Mouse (Mus musculus) spleen, embryonic (tissue): Measurements from ENCODE around the gene Hist2h2ab.
"Not testable (repeated sequence)": the region's sequence is repeated elsewhere in the genome, so short reads cannot be mapped to it uniquely, and the experiment has no call there.

ENCODE experiments used
- CTCF ChIA-PET: fragments of 350-600 bp; sonication (Branson Sonifier 250); formaldehyde crosslinking; loops from one replicate; lab custom pipeline; 2022; lab: Charles Lee

Hist2h2ab gene

DNA sequence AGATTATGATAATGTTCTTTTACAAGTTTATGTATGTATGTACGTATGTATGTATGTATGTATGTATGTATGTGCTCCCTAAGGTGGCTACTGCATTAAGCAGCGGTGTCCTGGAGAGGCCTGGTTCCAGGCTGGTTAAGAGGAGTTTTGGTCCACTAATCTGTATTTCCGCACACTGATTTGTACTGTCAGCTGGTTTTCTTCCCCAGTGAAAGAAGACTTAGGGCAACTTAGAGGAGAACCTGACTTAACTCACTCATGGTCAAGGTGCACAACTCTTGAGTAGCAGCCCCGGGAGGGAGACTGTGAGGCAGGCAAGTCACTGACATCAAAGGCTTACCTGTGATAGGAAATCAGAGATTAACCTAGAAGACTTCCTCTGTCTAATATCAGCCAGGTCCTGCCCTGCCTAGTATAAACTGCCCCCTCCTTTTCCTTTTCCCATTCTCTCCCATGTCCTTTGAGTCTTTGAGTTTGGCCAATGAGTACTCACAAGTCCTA, 17.2 kb downstream of the Hist2h2ab start:
- CTCF ChIA-PET: interaction anchor here (0.6 to 1.5 kb wide), 4 partner anchors 23 to 376 kb away, joined by 3 to 4 read pairs (median 4); no protein-coding TSS in a partner anchor

DNA sequence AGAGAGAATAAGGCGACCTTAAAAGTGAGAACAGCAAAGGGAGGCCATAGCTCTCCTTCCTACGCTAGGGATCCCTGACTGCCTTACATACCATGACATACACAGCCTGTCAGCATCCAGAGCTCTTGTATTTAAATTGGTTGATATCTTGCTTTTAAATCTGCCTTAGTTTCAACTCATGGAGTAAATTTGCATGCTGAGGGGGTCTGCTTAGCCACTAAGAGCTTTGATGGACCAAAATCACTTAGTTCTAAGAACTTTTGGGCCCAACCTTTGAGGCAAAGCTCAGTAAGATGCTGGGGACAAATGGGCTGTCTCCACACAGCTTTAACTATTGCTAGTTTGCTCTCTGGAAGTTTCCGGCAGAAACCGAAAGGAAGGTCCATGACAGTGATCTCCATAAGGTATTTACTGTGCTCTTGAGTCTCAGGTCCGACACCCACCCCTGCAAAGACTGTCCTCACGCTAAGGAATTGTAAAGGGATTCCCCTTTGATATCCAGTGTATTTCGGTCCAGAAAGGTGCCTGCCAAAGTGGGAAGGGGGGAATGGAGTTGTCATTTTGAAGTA, 17.8 kb downstream of the Hist2h2ab start:
- CTCF ChIA-PET: interaction anchor here (0.6 to 1.5 kb wide), 3 partner anchors 24 to 90 kb away, joined by 3 to 4 read pairs (median 4); no protein-coding TSS in a partner anchor

DNA sequence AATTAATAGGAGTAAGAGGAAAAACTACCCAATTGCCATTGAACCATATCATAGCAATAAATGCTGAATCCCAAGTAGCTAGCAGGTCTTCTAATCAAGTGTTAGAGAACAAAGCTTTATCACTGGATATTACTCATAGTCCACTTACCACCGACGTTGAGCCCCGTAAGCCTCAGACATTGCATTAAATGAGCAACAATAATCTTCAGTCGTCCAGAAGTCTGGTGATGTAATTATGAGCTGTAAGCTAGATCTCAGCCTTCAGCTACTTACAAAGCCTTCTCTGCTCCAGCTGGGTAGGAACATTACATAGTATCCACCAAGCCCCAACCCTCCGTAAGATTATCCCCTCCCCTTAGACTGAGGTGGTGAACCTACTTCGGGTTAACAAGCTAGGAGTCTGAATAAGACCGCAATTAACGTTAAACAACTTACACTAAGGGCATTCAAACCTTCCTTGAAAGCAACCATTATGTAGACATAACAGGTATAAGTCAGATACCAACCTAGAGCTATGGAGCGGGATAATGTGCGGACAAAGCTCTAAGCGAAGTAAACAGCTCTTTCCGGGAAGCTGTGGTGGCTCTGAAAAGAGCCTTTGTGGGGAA, 18.3 kb downstream of the Hist2h2ab start:
- CTCF ChIA-PET: interaction anchor here (0.6 to 0.9 kb wide), 2 partner anchors 45 to 90 kb away, joined by 4 read pairs; no protein-coding TSS in a partner anchor

DNA sequence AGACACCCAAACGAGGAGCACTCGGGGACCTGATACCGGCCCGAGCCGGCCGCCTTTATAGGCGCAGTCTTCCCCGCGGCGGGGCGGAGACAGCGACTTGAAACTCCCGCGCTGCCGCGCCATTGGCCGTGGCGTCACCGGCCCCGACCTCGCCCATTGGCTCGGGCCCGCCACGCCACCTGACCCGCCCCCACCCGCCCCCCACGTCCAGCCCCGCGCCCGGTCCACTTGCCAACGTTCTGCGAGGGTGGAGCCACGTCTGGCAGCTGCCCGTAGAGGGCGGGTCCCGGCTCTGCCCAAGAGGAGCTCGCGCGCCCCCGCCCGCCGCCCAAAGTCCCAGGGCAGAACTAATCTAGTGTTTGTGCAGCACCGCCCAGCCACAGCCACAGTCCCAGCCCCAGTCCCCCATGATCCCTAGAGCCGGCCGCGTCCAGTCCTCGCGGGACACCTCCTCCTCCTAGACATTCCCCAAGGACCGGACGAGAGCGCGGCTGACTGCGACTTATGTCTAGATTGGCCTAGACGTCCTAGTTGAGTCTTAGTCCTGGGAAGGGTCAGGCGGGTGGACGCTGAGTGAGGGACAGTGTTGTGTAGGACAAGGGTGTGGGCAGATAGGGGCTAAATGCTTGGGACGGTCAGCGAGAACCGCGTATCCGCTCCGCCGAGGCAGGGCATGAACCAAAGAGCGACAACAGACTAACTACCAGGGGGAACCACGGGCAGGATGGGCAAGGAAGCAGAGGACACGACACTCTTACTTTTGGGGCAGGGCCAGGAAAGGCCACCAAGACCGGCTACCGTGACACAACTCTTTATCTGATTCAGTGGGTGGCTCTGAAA, 19.5 kb downstream of the Hist2h2ab start, which contains the start of gene Hist2h3c2:
Gene Hist2h3c2 (minus strand): TSS at position 174 of the 840 bp plus-strand sequence.
- CTCF ChIA-PET: not testable (repeated sequence)

DNA sequence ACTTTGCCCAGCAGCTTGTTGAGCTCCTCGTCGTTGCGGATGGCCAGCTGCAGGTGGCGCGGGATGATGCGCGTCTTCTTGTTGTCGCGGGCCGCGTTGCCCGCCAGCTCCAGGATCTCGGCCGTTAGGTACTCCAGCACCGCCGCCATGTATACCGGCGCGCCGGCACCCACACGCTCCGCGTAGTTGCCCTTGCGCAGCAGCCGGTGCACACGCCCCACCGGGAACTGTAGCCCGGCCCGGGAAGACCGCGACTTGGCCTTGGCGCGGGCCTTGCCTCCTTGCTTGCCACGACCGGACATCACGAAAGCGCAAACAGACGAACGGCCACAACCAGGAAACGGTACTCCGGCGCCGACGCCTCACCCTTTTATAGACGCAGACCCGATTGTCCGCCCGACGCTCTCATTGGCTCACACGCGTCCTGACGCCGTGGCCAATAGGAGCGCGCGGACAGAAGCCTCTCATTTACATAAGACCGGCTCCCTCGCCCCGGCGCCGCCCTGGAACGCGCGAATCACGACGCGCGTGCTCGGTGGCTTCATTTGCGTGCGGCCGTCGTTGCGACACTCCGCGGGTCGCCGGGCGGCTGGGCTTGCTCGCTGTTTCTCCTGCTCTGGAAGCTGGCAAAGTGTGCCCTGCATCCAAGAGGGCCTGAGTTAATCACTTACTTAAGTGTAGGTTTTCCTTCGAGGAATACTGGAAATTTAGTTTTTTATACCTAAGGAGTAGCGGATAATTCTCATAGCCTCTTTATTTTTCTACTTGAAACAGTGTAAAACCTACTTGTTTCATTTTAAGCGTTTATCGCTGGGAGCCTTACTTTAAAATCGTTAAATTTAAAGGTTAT, 20.5 kb downstream of the Hist2h2ab start, which contains the start of gene Hist2h2aa2:
Gene Hist2h2aa2 (minus strand): TSS at position 328 of the 850 bp plus-strand sequence.
- CTCF ChIA-PET: interaction anchor here (0.7 kb wide), 1 partner anchor 505 kb away, joined by 6 read pairs; no protein-coding TSS in a partner anchor

DNA sequence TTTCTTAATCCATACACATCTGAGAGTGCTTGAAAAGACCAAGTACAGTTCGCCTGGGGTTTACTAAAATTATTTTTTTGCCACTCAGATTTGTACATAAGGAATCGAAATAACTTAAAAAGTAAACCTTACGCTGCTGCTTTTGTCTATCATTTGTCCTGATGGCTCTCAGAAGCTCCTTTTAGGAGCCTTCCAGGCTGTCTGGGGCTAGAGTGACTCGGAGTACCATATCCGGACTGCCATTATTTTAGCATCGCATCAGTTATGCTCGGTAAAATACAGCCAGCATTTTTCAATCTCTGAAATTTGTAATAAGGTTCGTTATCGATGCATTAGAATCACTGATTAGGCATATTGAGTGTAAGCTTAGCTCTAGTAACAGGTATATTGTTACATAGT, 21.1 kb downstream of the Hist2h2ab start:
- CTCF ChIA-PET: interaction anchor here (0.6 to 0.7 kb wide), 2 partner anchors 42 to 505 kb away, joined by 4 to 6 read pairs; no protein-coding TSS in a partner anchor

DNA sequence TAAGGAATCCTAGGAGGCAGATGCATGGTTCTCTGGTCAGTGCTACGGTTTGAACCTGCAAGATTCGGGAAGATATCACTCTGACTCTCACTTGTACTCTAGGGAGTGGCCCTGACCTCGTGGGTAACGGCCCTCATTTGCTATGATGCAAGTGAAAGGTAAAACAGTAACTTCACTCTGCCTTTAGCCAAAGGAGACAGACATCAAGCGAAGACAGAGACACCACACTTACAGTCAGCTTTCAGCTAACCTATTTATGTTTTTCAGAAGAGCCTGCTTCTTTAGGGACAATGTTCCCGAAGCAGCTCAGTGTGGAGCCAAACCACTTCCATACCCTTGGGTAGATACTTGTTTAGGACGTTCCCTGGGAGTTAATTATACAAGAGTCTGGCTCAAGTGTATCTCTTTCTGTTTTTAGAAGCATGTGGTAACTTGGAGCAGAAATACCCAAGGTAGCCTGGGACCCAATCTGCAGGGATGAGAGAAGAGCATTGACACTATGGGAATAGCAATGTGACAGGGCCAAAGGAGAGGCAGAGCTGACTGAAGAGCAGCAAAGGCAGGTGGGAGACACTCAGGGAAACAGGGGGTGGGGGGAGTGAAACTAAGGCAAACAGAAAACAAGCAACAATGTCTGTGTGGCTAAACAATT, 24.4 kb downstream of the Hist2h2ab start:
- CTCF ChIA-PET: interaction anchor here (0.5 to 1.2 kb wide), 2 partner anchors 20 to 64 kb away, joined by 3 to 5 read pairs; no protein-coding TSS in a partner anchor

DNA sequence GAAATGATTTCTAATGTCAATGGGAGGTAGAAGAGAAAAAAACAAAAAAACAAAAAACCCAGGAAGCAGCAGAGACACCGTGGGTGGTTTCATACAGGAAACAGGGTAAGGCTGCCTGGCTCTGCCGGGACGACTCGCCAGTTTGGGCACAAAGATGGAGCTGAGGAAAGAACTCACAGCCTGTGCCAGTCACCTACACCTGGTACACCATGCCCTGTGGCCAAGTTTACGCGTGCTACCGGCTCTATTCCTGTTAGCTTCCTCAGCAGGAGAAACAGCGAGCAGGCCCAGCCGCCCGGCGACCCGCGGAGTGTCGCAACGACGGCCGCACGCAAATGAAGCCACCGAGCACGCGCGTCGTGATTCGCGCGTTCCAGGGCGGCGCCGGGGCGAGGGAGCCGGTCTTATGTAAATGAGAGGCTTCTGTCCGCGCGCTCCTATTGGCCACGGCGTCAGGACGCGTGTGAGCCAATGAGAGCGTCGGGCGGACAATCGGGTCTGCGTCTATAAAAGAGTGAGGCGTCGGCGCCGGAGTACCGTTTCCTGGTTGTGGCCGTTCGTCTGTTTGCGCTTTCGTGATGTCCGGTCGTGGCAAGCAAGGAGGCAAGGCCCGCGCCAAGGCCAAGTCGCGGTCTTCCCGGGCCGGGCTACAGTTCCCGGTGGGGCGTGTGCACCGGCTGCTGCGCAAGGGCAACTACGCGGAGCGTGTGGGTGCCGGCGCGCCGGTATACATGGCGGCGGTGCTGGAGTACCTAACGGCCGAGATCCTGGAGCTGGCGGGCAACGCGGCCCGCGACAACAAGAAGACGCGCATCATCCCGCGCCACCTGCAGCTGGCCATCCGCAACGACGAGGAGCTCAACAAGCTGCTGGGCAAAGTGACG, 25.6 kb downstream of the Hist2h2ab start, which contains the start of gene Hist2h2aa1:
Gene Hist2h2aa1 (plus strand): TSS at position 495 of the 884 bp plus-strand sequence.
- CTCF ChIA-PET: not testable (repeated sequence)

DNA sequence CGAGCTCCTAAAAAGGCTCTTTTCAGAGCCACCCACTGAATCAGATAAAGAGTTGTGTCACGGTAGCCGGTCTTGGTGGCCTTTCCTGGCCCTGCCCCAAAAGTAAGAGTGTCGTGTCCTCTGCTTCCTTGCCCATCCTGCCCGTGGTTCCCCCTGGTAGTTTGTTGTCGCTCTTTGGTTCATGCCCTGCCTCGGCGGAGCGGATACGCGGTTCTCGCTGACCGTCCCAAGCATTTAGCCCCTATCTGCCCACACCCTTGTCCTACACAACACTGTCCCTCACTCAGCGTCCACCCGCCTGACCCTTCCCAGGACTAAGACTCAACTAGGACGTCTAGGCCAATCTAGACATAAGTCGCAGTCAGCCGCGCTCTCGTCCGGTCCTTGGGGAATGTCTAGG, 26.4 kb downstream of the Hist2h2ab start:
- CTCF ChIA-PET: not testable (repeated sequence)

DNA sequence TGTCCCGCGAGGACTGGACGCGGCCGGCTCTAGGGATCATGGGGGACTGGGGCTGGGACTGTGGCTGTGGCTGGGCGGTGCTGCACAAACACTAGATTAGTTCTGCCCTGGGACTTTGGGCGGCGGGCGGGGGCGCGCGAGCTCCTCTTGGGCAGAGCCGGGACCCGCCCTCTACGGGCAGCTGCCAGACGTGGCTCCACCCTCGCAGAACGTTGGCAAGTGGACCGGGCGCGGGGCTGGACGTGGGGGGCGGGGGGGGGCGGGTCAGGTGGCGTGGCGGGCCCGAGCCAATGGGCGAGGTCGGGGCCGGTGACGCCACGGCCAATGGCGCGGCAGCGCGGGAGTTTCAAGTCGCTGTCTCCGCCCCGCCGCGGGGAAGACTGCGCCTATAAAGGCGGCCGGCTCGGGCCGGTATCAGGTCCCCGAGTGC, 26.8 kb downstream of the Hist2h2ab start, which contains the start of gene Hist2h3c1:
Gene Hist2h3c1 (plus strand): TSS at position 259 of the 430 bp plus-strand sequence.
- CTCF ChIA-PET: not testable (repeated sequence)

DNA sequence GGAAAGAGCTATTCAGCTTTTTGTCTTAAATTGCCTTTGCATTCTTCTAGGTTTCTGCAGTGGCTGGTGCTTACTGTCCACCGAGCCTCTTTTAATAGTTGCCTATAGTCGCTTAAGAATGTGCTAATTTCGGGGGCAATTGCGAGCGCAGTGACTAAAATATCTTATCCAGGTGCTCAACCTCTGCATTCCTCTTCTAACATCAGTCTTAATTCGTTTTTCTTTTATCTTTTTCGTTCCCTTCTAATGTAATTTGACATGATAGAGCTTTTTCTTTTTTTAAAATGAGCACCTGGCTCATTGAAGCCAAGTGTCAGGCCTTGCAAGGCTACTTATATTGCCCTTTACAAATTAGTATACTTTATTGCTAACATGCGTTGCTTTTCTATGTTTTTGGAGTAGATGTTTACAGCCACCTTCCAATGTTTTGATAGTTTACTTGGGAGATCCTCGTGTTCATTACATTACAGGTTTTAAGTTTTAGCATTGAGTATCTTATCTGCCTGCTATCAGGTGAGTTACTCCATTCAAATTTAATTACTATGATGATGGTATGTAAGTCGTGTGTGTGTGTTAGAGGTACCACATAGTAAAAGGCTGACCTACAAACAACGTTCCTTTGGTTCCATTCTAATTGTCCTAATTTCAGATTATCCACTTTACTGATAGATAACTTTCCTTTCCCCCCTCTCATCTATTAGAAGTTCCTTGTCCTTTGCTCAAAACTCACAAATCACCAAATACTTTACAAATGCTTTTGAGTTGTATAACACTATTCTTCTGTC, 27.9 kb downstream of the Hist2h2ab start:
- CTCF ChIA-PET: interaction anchor here (0.6 kb wide), 1 partner anchor 93 kb away, joined by 5 read pairs; no protein-coding TSS in a partner anchor

DNA sequence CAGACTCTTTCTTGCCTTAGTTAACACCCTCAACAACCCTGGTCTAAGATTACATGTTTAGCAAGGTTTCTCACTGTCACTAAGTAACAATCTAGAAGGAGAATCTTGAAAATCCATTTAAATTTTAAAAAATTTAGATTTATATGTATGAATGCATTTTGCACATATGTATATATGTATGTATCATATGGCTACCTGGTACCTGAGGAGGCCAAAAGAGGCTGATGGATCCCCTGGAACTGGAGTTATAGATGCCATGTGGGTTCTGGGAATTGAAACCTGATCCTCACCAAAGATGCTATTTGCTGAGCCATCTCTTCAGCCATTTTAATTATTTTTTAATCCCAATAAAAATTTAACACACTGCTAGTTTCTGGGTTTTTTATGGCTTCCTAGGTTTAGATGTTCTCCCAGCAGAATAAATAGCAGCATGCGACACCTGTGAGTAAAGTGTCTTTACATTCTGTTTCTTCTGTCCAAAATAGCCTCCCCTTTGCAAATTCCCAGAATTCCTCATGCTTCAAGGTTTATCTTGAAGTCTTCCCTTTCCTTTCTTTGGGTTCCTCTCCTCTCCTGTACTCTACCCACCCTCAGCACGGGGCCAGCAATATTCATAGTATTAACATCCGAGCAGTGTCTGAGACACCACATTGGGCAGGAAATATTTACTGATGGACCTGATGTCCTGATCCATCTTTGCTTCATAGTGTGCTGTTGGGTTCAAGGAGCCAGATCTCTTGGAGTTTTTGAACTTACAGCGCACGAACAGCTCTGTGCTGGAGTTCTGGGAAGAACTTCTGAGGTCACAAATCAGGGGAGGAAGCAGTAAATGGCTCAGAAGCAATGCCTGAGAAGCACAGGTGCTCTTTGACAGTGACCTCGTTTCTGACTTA, 28.7 kb downstream of the Hist2h2ab start:
- CTCF ChIA-PET: no interaction called here

DNA sequence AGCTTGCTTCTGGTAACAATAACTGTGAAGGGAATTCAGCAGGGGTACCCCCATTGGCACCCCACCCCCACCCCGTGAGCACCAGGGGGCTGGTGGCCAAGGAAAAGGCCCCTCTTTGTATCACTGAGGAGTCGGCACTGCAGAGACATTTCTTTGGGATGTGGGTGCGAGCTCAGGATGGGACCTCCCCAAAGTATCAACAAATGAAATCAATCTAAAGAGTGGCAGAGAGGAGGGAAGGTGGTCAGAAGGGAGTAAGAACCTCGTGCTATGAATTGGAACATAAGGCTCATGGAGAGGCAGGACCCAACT, 29.3 kb downstream of the Hist2h2ab start:
- CTCF ChIA-PET: no interaction called here

DNA sequence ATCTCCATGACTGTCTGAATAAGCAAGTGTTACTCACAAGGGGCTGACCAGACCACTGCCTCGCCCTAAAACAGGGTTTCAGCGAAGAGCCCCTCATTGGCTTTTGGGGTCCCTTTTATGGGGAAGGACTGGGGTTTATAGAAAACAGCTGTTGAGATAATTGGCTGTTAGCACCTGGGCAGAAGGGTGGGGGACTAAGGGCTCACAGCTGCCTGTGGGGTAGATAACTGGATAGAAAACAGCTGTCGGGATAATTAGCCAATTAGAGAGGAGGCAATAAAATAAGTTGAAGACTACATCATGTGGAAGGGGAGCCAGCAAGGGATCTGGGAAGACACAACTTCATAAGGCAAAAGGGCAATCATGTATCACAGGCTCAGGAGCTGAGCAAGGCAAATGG, 31.2 kb downstream of the Hist2h2ab start:
- CTCF ChIA-PET: no interaction called here

DNA sequence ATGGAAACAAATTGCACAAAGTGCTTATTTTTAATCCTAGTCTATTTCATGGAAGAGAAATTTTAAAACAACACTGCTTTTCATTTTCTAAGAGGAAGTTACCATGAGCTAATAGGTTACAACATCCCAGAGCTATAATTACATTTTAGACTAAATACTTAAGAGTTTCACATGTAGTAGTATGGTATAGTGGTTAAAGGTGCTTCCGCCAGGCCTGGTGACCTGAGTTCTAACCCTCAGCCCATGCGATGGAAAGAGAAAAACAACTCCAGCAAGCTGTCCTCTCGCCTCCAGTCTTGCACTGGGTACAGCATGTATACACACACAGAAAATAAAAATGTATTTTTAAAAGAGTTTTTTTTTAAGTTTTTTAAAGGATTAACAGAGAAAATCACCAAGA, 32.1 kb downstream of the Hist2h2ab start:
- CTCF ChIA-PET: no interaction called here

DNA sequence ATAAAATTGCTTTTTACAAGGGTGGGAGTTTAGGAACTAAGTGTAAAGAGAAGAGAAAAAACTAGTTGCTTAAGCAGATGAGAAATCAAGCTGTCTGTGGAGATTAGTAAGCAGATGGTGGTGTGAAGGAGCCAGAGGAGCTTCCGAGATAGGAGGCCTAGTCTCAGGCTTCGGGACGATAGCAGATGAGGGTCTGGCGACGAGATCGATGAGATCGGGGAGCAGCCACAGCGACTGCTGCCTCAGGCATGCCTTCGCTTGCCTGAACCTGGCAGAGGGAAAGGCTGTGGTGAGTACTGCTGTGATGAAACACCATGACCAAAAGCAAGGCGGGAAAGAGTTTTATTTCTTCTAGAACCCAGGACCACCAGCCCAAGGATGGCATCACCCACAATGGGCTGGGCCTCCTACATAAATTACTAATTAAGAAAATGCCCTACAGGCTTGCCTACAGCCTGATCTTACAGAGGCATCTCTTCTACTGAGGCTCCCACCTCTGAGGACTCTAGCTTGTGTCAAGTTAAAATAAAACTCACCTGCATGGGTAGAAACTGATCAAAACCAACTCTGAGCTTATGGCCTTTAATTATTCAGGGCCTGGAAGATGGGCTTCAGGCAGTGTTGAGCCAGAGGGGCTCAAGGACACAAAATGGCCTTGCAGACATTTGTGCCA, 35.2 kb downstream of the Hist2h2ab start:
- CTCF ChIA-PET: no interaction called here
